Mouse (Mus musculus) ES-E14 (cell line): ENCODE measurements at regions not wholly inside any gene's neighbourhood (a gene's known extent, or its start where the extent isn't known, plus 50 kb on each side); places are given as distances from the start of the nearest gene placed in this dataset.

ENCODE experiments used
- DNase-seq: peaks from one replicate; pipeline ENCODE4 v3.0.0-alpha.2; 2013; ENCODE audit warnings: low read depth, low spot score
- H3K27ac ChIP-seq: 2 replicates; pipeline ENCODE4 v1.5.1; 2012; ENCODE audit warnings: low read depth, mild to moderate bottlenecking, low read length, moderate library complexity, mixed read lengths; ENCODE audit not compliant: poor library complexity, insufficient read depth, severe bottlenecking
- H3K36me3 ChIP-seq: 2 replicates; pipeline ENCODE4 v1.6.1; 2012; ENCODE audit warnings: mild to moderate bottlenecking, low read length, moderate library complexity, mixed read lengths; ENCODE audit not compliant: control insufficient read depth, poor library complexity, insufficient read depth, severe bottlenecking
- H3K4me1 ChIP-seq, 2 experiments: fragments of 150-350 bp in 1 of 2; sonication (generic) in 1 of 2; 2 replicates each; pipeline ENCODE4 v1.6.1; 2012; ENCODE audit warnings: low read length in 2 of 2, mild to moderate bottlenecking in 1 of 2, mixed read lengths in 1 of 2; ENCODE audit not compliant: control insufficient read depth in 2 of 2, insufficient read depth in 2 of 2, poor library complexity in 1 of 2
- H3K4me3 ChIP-seq, 2 experiments: fragments of 150-350 bp in 1 of 2; sonication (generic) in 1 of 2; 2 replicates each; pipeline ENCODE4 v1.5.1; 2012; ENCODE audit warnings: low read length in 2 of 2, low read depth in 1 of 2, mild to moderate bottlenecking in 1 of 2, mixed read lengths in 1 of 2; ENCODE audit not compliant: insufficient read depth in 1 of 2, poor library complexity in 1 of 2, severe bottlenecking in 1 of 2
- H3K9ac ChIP-seq: 2 replicates; pipeline ENCODE4 v1.6.1; 2012; ENCODE audit warnings: low read depth, mild to moderate bottlenecking, low read length, mixed read lengths; ENCODE audit not compliant: poor library complexity, insufficient read depth, severe bottlenecking
- H3K9me3 ChIP-seq: fragments of 150-350 bp; sonication (generic); 2 replicates; pipeline ENCODE4 v1.6.1; 2012; ENCODE audit warnings: low read depth, mild to moderate bottlenecking, low read length; ENCODE audit not compliant: control insufficient read depth, insufficient read depth
- CHD2 ChIP-seq: IDR thresholded peaks from 2 replicates; pipeline ENCODE4 v1.6.1; 2014; ENCODE audit warnings: mild to moderate bottlenecking, low read depth, low read length, inconsistent platforms
- HCFC1 ChIP-seq: IDR thresholded peaks from 2 replicates; pipeline ENCODE4 v1.6.1; 2012; ENCODE audit warnings: low read length, inconsistent platforms, borderline replicate concordance; ENCODE audit not compliant: insufficient read depth
- MAFK ChIP-seq: IDR thresholded peaks from 2 replicates; pipeline ENCODE4 v1.6.1; 2014; ENCODE audit warnings: mild to moderate bottlenecking, low read depth, low read length, inconsistent platforms; ENCODE audit not compliant: insufficient read depth
- ZC3H11A ChIP-seq: IDR thresholded peaks from 2 replicates; pipeline ENCODE4 v1.6.1; 2012; ENCODE audit warnings: low read depth, mild to moderate bottlenecking, inconsistent platforms, low read length, borderline replicate concordance
- ZNF384 ChIP-seq: IDR thresholded peaks from 2 replicates; pipeline ENCODE4 v1.6.1; 2012; ENCODE audit warnings: low read depth, low read length, inconsistent platforms
- in situ Hi-C, 2 experiments: fragments of 600-800 bp; cut with MboI; formaldehyde crosslinking; loops; one replicate each; pipeline ENCODE4 v1.15.1; 2025; ENCODE audit warnings: low sequenced_read_pairs in 2 of 2, inconsistent platforms in 1 of 2; ENCODE audit not compliant: unreplicated experiment in 2 of 2

- TF ChIP-seq HCFC1, result no peak
- no peak for TF ChIP-seq MAFK
- TF ChIP-seq ZNF384, result 0 out of 2 replicates have a peak, but pooled peaks have one; percentile 38
- Histone ChIP-seq H3K4me1 (peaks cover 3 to 6% of the 10 kb centered on the region in 2 experiments), H3K4me3 (peak overlapping the region; percentile 63 to 68), H3K36me3 (no peaks in the 10 kb centered on the region), H3K9me3 (no peaks in the 10 kb centered on the region), H3K27ac (peak overlapping the region; percentile 64), H3K9ac (peak overlapping the region; percentile 84)
- no peak for DNase-seq
- in situ Hi-C loops, result no loop called here
These were observed 109.6 kb upstream of the Jun start for GRCm38 (mm10) chr4:95161670-95162020.

- in situ Hi-C loops, result no loop called here
- Histone ChIP-seq H3K4me3 (no peak overlapping the region), H3K9me3 (no peaks in the 10 kb centered on the region), H3K4me1 (peaks cover 3 to 6% of the 10 kb centered on the region in 2 experiments), H3K36me3 (no peaks in the 10 kb centered on the region), H3K27ac (peak overlapping the region; percentile 64; the same call in 1 of the 2 replicates), H3K9ac (no peak overlapping the region)
- no peak for TF ChIP-seq ZNF384
- TF ChIP-seq HCFC1, result no peak
- peak; percentile 95 for TF ChIP-seq MAFK
- DNase-seq, result peak; percentile 28
These were observed 110.5 kb upstream of the Jun start for GRCm38 (mm10) chr4:95162386-95163090.

GRCm38 (mm10) chr4:95163403-95163802 lies 111.4 kb upstream of the Jun start:
- no peak for TF ChIP-seq CHD2
- TF ChIP-seq ZC3H11A, result no peak
- no peak for TF ChIP-seq ZNF384
- TF ChIP-seq MAFK, result no peak
- TF ChIP-seq HCFC1, result no peak
- DNase-seq, result no peak
- no peak overlapping the region for H3K4me3 ChIP-seq
- peaks cover 3 to 6% of the 10 kb centered on the region in 2 experiments for H3K4me1 ChIP-seq
- H3K9ac ChIP-seq, result no peak overlapping the region
- H3K9me3 ChIP-seq, result no peaks in the 10 kb centered on the region
- H3K27ac ChIP-seq, result no peak overlapping the region
- in situ Hi-C loops, result no loop called here
- no peaks in the 10 kb centered on the region for H3K36me3 ChIP-seq

- TF ChIP-seq ZNF384 (no peak), ZC3H11A (no peak), MAFK (no peak), CHD2 (no peak), HCFC1 (no peak)
- peaks cover 3 to 6% of the 10 kb centered on the region in 2 experiments for H3K4me1 ChIP-seq
- no peak for DNase-seq
- no peak overlapping the region for H3K27ac ChIP-seq
- in situ Hi-C loops, result no loop called here
- H3K9ac ChIP-seq, result no peak overlapping the region
- no peaks in the 10 kb centered on the region for H3K9me3 ChIP-seq
- no peaks in the 10 kb centered on the region for H3K36me3 ChIP-seq
- H3K4me3 ChIP-seq, result no peak overlapping the region
These were observed 114.5 kb upstream of the Jun start for GRCm38 (mm10) chr4:95166503-95166902.

- no peak for DNase-seq
- in situ Hi-C loops, result no loop called here
- Histone ChIP-seq H3K4me3 (no peak overlapping the region), H3K4me1 (peaks cover 0 to 6% of the 10 kb centered on the region in 2 experiments; a peak in 1 of 4 replicates), H3K9me3 (no peaks in the 10 kb centered on the region), H3K27ac (no peak overlapping the region), H3K9ac (no peak overlapping the region), H3K36me3 (no peaks in the 10 kb centered on the region)
- no peak for TF ChIP-seq CHD2
- no peak for TF ChIP-seq ZC3H11A
- no peak for TF ChIP-seq MAFK
- TF ChIP-seq HCFC1, result no peak
- no peak for TF ChIP-seq ZNF384
These were observed 115.2 kb upstream of the Jun start for GRCm38 (mm10) chr4:95167216-95167615.
